Mouse (Mus musculus): ENCODE results near the gene Hras. TPM values are rescaled to one million over a fixed set of nuclear protein-coding genes. Genes with fewer than 3 reads are reported as not detected.

Hras gene
- polyA plus RNA-seq, 1 experiment = 84.0 TPM

DNA sequence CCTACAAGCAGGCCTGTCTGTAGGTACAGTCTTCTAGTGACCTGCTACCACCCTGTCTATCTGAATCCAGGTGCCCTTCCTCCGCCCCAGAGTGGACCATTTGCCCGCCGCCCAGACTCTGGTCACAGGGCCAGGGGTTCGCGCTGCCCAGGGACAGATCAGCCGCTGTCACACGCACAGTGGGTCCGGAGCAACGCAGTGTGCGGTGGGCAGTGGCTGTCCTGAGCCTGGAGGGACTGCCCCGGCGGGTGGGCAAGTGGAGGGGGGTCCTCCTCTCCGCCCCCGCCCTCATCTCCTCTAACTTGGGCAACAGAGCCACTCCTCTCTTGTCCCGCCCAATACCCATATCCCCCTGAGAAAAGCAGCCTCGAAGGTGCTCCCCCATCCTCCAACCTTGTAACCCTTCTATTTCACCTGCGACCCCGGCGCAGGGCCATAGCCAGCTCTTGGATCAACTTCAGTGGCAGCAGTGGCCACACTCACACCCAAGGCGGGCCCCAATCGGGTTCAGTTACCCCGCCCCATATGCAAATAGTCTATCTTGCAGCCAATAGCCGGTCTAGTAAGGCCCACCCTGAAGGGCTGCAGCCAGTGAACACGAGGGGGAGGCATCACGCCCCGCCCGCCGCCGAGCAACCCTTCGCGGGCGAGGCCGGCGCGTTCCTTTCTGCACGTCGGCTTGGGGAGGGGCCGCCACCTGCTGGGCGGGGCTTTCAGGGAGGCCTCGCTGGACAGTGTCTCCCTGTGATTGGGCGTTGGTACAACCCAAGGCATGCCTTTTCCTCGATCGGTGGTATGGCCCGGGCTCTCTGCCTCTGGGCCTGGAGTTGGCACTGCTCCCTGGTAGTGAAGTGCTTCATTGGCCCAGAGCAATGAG lies 27.7 kb upstream of the Hras start:
- H3K9me3 ChIP-seq = no peaks in the 10 kb centered on the region
- H3K36me3 ChIP-seq (replicated peaks; ENCODE audit: low read length) = peaks cover 43% of the 10 kb centered on the region
- no peaks in the 10 kb centered on the region for H3K27me3 ChIP-seq (replicated peaks)
- peaks cover 71% of the 10 kb centered on the region for H3K4me1 ChIP-seq
- peak overlapping the region; percentile 99 for H3K4me3 ChIP-seq (replicated peaks)
- TF ChIP-seq GATA1 (IDR thresholded peaks at IDR 0.05; ENCODE audit: borderline replicate concordance, low read length) (no peak), FLI1 (IDR thresholded peaks at IDR 0.05; ENCODE audit: low read length) (no peak)

DNA sequence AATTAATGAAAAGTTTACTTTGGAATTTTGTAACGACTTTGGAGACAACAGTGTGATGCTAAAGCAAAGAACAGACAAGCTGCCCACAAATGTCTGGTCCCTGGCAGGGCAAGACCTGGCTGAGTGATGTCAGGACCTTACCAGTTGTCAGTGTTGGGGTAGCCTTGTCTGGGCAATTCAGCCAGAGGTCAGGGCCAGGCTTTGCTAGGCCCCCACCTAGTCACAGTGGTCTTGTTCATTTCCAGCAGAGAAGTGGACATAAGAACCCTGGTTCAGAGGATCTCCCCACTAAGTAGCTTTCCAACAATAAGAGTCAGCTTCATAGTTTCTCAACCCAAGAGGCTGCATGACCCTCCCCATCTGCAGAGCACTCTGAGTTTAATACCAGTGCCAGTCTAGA lies 26.6 kb upstream of the Hras start:
- H3K27me3 ChIP-seq (replicated peaks) = no peaks in the 10 kb centered on the region
- H3K36me3 ChIP-seq (replicated peaks; ENCODE audit: low read length) = peaks cover 43% of the 10 kb centered on the region
- peak overlapping the region; percentile 99 for H3K4me3 ChIP-seq (replicated peaks)
- H3K9me3 ChIP-seq = no peaks in the 10 kb centered on the region
- H3K4me1 ChIP-seq = peaks cover 79% of the 10 kb centered on the region
- TF ChIP-seq FLI1 (IDR thresholded peaks at IDR 0.05; ENCODE audit: low read length) (no peak), GATA1 (IDR thresholded peaks at IDR 0.05; ENCODE audit: borderline replicate concordance, low read length) (no peak)

DNA sequence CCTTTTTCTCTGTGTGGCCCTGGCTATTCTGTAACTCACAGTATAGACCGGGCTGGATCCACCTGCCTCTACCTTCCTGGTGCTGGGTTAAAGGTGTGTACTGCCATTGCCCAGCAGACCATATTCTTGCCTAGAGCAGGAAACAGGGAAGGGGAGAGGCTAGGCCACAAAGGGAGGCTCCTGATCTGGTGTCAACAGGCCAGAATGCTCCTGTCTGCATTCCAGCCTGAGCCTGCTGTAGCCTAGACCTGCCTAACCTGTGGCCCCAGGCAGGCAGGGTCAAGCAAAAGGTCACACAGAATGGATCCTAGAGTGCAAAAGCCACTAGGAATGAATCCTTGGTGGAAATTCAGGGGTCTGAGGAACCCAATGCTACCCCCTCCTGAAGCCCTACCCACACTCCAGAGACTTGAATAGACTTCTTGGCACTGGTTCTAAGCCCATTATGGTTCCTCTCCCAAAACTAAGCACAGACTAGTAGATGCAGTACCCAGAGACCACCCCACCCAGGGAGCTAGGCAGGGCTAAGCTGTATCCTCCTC lies 25.8 kb upstream of the Hras start:
- H3K4me1 ChIP-seq = peaks cover 85% of the 10 kb centered on the region
- no peaks in the 10 kb centered on the region for H3K9me3 ChIP-seq
- H3K4me3 ChIP-seq (replicated peaks) = peak overlapping the region; percentile 99
- H3K27me3 ChIP-seq (replicated peaks) = no peaks in the 10 kb centered on the region
- no peak for TF ChIP-seq FLI1 (IDR thresholded peaks at IDR 0.05; ENCODE audit: low read length)
- no peak for TF ChIP-seq GATA1 (IDR thresholded peaks at IDR 0.05; ENCODE audit: borderline replicate concordance, low read length)
- peaks cover 43% of the 10 kb centered on the region for H3K36me3 ChIP-seq (replicated peaks; ENCODE audit: low read length)

DNA sequence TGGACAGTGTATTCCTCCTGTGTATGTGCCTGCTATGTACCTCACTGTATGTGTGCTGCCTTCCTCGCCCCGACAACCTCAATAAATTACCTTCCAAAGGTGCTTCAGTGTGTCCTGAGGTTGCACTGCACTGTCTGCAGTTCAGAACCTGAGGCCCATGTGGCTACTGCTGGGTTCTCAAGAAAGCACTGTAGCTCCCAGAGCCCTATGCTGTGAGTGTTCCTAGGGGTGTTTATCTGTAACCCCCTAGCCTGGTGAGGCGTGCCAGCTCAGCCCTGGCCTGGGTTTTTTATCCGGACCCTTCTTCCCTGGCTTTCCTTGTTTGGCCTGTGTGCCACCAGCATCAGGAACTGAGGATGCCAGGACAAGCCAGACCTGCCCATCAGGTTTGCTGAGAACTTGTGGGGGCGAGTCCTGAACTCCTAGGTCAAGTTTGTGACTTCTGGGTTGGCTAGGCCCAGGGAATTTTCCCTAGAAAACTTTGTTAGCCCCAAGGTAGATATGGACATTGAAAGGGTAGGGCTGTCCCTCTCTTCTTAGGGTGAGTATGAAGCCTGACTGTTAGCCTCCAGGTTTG lies 24.8 kb upstream of the Hras start:
- no peaks in the 10 kb centered on the region for H3K9me3 ChIP-seq
- peak overlapping the region; percentile 42 for H3K4me3 ChIP-seq (replicated peaks)
- peaks cover 88% of the 10 kb centered on the region for H3K4me1 ChIP-seq
- peaks cover 4% of the 10 kb centered on the region for H3K27me3 ChIP-seq (replicated peaks)
- TF ChIP-seq FLI1 (IDR thresholded peaks at IDR 0.05; ENCODE audit: low read length) (no peak), GATA1 (IDR thresholded peaks at IDR 0.05; ENCODE audit: borderline replicate concordance, low read length) (no peak)
- H3K36me3 ChIP-seq (replicated peaks; ENCODE audit: low read length) = peaks cover 43% of the 10 kb centered on the region

DNA sequence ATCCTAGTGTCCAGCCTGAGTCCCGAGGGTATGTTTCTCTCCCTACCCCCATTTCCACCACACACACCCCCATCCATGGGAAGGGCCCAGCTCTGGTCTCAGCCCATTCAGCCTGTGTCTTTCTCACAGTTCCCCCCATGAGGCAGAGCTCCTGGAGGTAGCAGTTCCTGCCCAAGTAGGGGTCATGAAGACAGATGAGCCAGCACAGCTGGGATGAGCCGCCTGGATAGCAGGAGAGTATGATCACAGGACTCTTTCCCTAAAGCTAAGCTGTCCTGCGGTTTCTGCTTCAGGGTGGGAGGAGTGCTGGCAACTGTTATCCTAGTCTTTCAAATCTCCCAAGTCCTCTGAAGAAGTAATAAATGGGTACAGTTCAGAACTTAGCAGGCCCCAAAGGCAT lies 24.3 kb upstream of the Hras start:
- Histone ChIP-seq H3K36me3 (replicated peaks; ENCODE audit: low read length) (peaks cover 43% of the 10 kb centered on the region), H3K27me3 (replicated peaks) (peaks cover 9% of the 10 kb centered on the region), H3K9me3 (no peaks in the 10 kb centered on the region), H3K4me1 (peaks cover 90% of the 10 kb centered on the region), H3K4me3 (replicated peaks) (peak overlapping the region; percentile 42)
- TF ChIP-seq GATA1 (IDR thresholded peaks at IDR 0.05; ENCODE audit: borderline replicate concordance, low read length) = no peak
- TF ChIP-seq FLI1 (IDR thresholded peaks at IDR 0.05; ENCODE audit: low read length) = no peak

DNA sequence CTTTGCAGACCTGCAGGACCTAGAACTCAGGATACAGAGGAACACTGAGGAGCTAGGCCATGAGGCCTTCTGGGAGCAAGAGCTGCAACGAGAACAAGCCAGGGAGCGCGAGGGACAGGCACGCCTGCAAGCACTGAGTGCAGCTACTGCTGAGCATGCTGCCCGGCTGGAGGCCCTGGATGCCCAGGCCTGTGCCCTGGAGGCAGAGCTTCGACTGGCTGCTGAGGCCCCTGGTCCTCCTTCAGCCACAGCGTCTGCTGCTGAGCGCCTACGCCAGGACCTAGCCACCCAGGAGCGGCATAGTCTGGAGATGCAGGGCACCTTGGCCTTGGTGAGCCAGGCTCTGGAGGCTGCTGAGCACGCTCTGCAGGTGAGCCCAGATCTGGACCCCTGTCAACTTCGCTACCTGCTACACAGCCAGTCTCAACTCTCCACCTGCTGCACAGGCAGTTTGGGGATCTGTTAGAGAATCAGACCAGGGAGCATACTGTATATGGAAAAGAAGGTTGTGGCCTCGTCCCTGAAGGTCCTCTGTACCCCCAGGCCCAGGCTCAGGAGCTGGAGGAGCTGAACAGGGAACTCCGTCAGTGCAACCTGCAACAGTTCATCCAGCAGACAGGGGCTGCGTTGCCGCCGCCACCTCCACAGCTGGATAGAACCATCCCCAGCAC lies 23.7 kb upstream of the Hras start:
- Histone ChIP-seq H3K4me3 (replicated peaks) (peak overlapping the region; percentile 97), H3K36me3 (replicated peaks; ENCODE audit: low read length) (peaks cover 43% of the 10 kb centered on the region), H3K9me3 (no peaks in the 10 kb centered on the region), H3K27me3 (replicated peaks) (peaks cover 13% of the 10 kb centered on the region), H3K4me1 (peaks cover 90% of the 10 kb centered on the region)
- no peak for TF ChIP-seq GATA1 (IDR thresholded peaks at IDR 0.05; ENCODE audit: borderline replicate concordance, low read length)
- TF ChIP-seq FLI1 (IDR thresholded peaks at IDR 0.05; ENCODE audit: low read length) = no peak

DNA sequence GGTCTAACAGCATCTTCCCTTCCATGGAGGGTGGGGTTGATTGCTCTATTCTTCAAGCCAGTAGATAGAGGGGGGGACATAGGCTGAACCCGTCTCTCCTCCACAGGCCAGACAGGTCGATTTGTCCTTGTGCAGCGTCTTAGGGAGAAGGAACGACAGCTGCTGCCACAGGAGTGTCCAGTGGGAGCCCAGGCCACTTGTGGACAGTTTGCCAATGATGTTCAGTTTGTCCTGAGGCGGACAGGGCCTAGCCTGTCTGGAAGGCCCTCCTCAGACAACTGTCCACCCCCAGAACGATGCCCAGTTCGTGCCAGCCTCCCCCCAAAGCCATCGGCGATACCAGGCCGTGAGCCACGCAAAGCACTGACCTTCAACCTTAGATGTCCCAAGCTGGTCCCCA lies 23.1 kb upstream of the Hras start:
- Histone ChIP-seq H3K4me1 (peaks cover 89% of the 10 kb centered on the region), H3K27me3 (replicated peaks) (peaks cover 18% of the 10 kb centered on the region), H3K9me3 (no peaks in the 10 kb centered on the region), H3K4me3 (replicated peaks) (peak overlapping the region; percentile 97), H3K36me3 (replicated peaks; ENCODE audit: low read length) (peaks cover 43% of the 10 kb centered on the region)
- TF ChIP-seq GATA1 (IDR thresholded peaks at IDR 0.05; ENCODE audit: borderline replicate concordance, low read length) (no peak), FLI1 (IDR thresholded peaks at IDR 0.05; ENCODE audit: low read length) (no peak)

DNA sequence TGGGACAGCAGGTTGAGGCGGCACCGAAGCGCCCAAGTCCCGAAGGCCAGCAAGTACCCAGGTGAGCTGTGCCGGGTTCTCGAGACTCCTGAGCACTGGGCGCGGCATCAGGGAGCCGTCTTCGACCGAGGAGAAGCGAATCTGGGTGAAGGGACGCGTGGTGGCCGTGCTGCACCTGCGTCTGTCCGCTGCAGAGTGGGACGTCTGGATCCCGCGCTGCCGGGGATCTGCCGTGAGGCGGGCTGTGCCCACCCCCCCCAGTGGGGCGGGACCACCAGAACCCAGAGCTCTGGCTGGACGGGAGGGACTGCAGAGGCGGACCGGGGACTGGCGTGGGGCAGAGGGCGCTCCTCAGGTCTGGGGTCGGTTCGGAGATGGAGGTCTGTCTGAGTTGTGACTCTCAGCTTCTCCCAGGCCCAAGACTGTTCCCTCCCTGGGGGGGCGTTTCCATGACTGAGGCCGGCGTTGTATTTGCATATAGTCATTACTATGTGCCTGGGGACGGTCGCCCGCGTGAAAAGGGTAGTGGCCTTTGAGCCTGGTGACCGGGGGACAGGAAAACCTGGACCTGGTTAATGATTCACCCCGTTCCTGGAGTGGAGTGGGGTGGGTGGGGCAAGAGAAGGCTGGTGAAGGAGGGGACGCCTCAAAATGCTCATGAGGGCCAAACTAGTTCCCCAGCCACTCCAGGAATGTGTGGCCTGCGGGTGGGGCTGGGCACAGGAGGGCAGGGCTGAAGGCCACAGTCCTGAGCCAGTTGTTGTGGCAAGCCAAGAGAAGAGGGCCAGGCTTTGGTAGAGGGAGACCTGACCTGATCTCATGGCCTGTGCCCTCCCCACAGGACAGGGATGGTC lies 22.3 kb upstream of the Hras start:
- Histone ChIP-seq H3K4me1 (peaks cover 85% of the 10 kb centered on the region), H3K36me3 (replicated peaks; ENCODE audit: low read length) (peaks cover 43% of the 10 kb centered on the region), H3K4me3 (replicated peaks) (peak overlapping the region; percentile 97), H3K9me3 (no peaks in the 10 kb centered on the region), H3K27me3 (replicated peaks) (peaks cover 26% of the 10 kb centered on the region)
- TF ChIP-seq FLI1 (IDR thresholded peaks at IDR 0.05; ENCODE audit: low read length) (no peak), GATA1 (IDR thresholded peaks at IDR 0.05; ENCODE audit: borderline replicate concordance, low read length) (no peak)
